Mouse (Mus musculus): Measurements from ENCODE around the gene Gm21974. TPM values are rescaled to one million over a fixed set of nuclear protein-coding genes. Genes with fewer than 3 reads are reported as not detected.

The Gm21974 gene
- total RNA-seq, 2 experiments from 2014 or later: not detected

- no peak for ATAC-seq (replicated peaks; ENCODE audit: low FRiP score, poor library complexity, severe bottlenecking)
These were observed 9.3 kb downstream of the Gm21974 start for GRCm38 (mm10) chr7:127885951-127886350.

DNA sequence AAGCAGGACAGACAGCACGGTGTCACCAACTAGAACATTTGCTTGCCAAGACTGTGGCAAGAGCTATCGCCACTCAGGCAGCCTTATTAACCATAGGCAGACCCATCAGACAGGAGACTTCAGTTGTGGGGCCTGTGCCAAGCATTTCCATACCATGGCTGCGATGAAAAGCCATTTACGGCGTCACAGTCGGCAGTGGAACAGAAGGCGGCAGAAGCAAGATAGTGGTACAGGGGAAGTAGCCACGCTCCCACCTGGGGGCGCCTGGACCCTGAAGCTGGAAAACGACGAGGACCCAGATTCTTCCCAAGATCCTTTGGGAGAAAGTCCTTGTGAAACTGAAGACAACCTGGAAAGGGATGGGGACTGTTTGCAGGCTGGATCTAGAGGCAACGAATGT is 14.8 kb downstream of the Gm21974 start:
- ATAC-seq (replicated peaks; ENCODE audit: low FRiP score, poor library complexity, severe bottlenecking): no peak

- no peak for ATAC-seq (replicated peaks; ENCODE audit: low FRiP score, poor library complexity, severe bottlenecking)
These were observed 16.0 kb downstream of the Gm21974 start for GRCm38 (mm10) chr7:127879301-127879700.

DNA sequence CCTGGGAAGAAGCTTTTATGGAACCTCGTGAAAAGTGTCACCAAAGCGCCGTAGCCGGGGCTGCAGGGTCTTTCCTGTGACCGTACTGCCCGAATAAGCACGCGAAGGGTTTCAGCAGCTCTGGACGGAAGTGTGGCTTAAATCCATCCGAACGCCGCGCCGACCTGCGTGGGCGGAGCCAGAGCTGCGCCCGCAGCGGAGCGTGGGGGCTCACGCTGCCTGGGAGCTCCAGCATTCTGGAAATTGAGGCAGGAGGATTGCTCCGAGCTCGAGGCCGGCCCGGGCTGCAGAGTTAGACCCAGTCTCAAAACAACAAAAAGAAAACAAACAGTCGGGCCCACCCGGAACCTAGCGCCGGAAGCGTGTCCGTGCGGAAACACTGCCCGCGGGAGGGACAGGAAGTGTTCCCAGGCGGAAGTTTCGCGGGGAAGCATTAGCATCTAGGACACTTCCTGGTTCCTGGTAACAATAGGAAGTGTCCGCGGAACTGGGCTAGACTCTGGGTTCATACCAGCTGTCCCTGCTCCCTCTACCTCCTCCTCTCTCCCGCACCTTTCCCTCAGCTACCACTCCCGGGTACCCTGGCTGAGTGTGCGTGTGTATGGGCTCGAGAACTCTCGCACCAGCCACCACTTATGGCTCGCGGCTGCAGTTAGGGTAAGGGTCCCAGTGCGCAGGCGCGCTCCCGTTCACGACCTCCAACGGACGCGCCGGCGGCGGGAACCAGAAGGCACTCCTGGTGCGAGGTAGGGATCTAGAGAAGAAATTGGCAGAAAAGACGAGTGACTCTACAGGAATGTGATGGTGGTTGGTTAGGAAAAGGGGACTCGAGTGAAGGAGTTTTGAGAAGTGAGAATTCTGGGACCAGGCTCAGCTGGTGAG is 18.5 kb downstream of the Gm21974 start, which contains the start of gene Zfp668:
TSS of gene Zfp668 (minus strand) at position 362 of the 882 bp plus-strand sequence.
- ATAC-seq (replicated peaks; ENCODE audit: low FRiP score, poor library complexity, severe bottlenecking): peak; percentile 87

DNA sequence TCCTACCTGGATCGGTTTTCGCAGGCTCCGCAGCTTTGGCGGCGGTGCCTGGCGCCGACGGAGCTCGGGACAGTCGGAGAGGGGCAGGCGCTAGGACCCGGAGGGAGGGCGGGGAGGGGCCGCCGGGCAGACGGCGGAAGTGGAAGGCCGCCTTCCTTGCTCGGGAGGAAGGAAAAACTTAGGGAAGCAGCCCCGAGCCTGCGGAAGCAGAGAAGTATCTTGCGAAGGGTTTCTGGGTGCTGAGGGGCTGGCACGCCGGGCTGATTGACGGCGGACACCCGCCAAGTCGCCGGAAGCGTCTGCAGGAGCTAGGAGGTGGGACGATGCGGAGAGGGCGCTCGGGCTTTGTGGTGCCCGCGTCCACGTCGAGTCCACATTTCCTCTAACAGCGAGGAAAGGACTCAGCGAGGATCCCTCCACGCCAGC is 19.2 kb downstream of the Gm21974 start, which contains the start of gene Zfp646:
TSS of gene Zfp646 (plus strand) at position 181 of the 426 bp plus-strand sequence.
- peak; percentile 64 for ATAC-seq (replicated peaks; ENCODE audit: low FRiP score, poor library complexity, severe bottlenecking)

GRCm38 (mm10) chr7:127875627-127876001 is 19.6 kb downstream of the Gm21974 start:
- ATAC-seq (replicated peaks; ENCODE audit: low FRiP score, poor library complexity, severe bottlenecking): peak; percentile 57

GRCm38 (mm10) chr7:127874812-127875626 is 20.2 kb downstream of the Gm21974 start:
- ATAC-seq (replicated peaks; ENCODE audit: low FRiP score, poor library complexity, severe bottlenecking): peak; percentile 41

DNA sequence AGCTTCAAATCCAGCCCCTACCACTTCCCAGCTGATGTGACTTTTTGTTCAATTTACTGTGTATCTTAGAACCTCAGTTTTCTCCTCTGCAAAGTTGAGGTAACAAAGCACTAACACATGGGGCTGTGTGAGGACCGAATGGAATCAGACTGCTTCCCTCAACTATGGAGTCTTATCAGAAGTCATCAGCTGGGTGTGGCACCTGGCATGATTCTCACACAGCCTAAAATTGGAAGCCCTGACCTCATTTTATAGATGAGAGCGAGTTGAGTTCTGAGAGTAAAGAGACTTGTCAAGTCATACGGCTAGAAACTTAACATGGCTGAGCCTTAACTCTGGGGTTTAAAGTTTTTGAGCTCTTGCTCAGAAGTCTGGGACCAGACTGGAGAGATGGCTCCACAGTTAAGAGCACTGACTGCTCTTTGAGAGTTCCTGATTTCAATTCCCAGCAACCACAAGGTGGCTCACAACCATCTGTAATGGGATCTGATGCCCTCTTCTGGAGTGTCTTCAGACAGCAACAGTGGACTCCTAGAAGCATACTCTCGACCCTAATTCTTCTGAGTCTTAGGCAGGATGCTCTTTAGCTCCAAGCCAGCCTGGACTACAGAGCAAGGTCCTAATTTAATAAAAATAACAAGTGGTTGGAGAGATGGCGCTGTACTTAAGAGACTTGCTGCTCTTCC is 25.0 kb downstream of the Gm21974 start:
- no peak for ATAC-seq (replicated peaks; ENCODE audit: low FRiP score, poor library complexity, severe bottlenecking)

DNA sequence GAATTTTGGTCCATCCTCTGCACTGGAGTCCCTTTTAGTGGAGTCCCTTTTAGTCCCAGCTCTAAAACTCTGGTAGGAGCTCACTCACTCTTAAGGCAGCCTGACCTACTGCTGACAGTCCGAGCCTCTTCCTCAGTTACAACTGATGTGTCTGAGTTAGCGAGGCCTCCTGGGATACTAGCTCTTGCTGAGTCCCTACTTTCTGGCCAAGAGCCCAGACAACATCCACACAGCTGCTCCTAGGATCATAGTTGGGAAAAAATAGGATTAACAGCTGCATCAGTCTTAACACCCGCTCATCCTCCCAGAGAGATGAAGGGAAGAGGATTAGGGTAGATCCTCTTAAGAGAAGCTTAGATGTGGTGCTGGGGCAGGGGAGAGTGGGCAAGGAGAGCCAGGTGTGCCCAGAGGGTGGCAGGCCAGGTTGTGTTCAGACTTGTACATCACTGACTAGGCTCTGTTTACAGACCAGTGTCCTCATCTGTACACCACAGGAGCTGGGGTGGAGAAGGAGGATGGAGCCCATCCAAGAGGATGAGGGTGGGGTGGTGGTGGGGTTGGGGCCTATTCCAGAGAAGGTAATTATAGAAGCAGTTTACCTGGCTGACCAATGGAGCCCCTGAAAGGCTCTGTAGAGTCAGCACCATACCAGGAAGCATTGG is 26.0 kb downstream of the Gm21974 start:
- no peak for ATAC-seq (replicated peaks; ENCODE audit: low FRiP score, poor library complexity, severe bottlenecking)

GRCm38 (mm10) chr7:127867641-127868040 is 27.6 kb downstream of the Gm21974 start:
- no peak for ATAC-seq (replicated peaks; ENCODE audit: low FRiP score, poor library complexity, severe bottlenecking)

DNA sequence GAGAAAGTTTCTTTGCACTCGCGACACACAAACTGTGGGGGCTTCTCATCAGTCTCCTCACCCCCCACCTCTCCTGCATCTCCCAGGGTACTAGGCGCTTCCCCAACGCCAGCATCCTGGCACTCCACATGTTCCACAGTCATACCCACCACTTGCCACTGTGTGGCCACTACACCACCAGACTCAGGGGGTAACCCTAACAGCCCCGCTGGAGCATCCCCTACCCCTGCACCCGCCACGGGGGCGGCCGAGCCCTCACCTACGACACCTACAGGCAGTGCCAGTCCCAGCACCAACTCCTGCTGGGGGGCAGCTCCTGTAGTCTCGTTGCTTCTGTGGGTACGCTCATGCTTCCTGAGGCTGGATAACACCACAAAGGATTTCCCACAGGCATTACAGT is 28.8 kb downstream of the Gm21974 start:
- no peak for ATAC-seq (replicated peaks; ENCODE audit: low FRiP score, poor library complexity, severe bottlenecking)

GRCm38 (mm10) chr7:127858258-127858657 is 37.0 kb downstream of the Gm21974 start:
- ATAC-seq (replicated peaks; ENCODE audit: low FRiP score, poor library complexity, severe bottlenecking): no peak

DNA sequence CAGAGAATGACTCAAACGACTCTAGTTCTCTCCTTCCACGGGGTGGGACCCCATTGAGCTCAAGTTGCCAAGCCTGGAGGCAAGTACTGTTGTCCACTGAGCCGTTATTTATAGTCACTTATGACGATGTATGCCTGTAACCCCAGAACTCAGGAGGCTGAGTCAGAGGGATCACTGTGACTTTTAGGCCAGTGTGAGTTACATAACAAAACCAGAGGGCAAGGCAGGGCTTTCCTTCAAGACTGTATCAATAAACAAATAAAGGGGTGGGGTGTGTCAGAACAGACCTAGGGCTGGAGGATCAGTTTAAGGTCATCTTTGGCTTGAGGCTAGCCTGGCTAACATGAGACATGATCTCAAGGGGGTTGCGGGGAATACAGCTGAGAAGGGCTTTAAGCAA is 44.3 kb downstream of the Gm21974 start:
- no peak for ATAC-seq (replicated peaks; ENCODE audit: low FRiP score, poor library complexity, severe bottlenecking)

GRCm38 (mm10) chr7:127849973-127850875 is 45.0 kb downstream of the Gm21974 start:
- ATAC-seq (replicated peaks; ENCODE audit: low FRiP score, poor library complexity, severe bottlenecking): no peak

GRCm38 (mm10) chr7:127842001-127842718 is 53.1 kb downstream of the Gm21974 start:
- ATAC-seq (replicated peaks; ENCODE audit: low FRiP score, poor library complexity, severe bottlenecking): peak; percentile 85

GRCm38 (mm10) chr7:127841340-127842000 is 53.8 kb downstream of the Gm21974 start:
- peak; percentile 85 for ATAC-seq (replicated peaks; ENCODE audit: low FRiP score, poor library complexity, severe bottlenecking)

DNA sequence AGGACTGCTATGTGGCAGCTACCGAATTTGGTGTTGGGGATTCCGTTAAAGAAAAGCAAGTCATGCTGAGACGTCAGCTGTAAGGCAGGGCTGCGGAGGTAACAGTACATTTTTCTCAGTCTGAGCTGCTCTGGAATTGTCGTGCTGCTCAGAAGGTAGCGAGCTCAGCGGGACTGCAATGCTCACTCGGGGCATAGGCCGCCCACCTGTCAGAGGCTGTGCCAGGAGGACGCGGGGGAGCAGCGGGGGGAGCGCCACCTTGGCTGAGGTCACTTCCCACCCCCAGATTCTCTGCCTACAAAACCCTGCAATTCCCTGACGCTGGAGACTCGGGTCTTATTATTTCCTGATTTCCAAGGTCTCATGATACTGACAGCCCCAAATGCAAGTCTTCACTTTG is 54.4 kb downstream of the Gm21974 start:
- ATAC-seq (replicated peaks; ENCODE audit: low FRiP score, poor library complexity, severe bottlenecking): peak; percentile 41
